Mouse (Mus musculus) spleen, adult 18-20 months (tissue): ENCODE data around the gene Hexb.
"Not testable (repeated sequence)": the region's sequence is repeated elsewhere in the genome, so short reads cannot be mapped to it uniquely, and the experiment has no call there.

ENCODE experiments used
- DNase-seq, 2 experiments: peaks; one replicate each; pipeline ENCODE4 v3.0.0; 2022; ENCODE audit warnings: mixed read lengths in 2 of 2

Gene Hexb

GRCm38 (mm10) chr13:97178943-97179342, 19.2 kb downstream of the Hexb start:
- no peak for DNase-seq

- no peak for DNase-seq
Measured at GRCm38 (mm10) chr13:97176731-97177130, 21.4 kb downstream of the Hexb start.

- no peak for DNase-seq
Measured at GRCm38 (mm10) chr13:97175520-97176264, 22.5 kb downstream of the Hexb start.

- DNase-seq = peak in 1 of 2 experiments; percentile 39
Measured at GRCm38 (mm10) chr13:97145834-97146233, 52.3 kb downstream of the Hexb start.

GRCm38 (mm10) chr13:97142321-97142720, 55.8 kb downstream of the Hexb start:
- no peak for DNase-seq

GRCm38 (mm10) chr13:97138404-97138931, 59.7 kb downstream of the Hexb start:
- not testable (repeated sequence) for DNase-seq

GRCm38 (mm10) chr13:97137466-97138400, 60.4 kb downstream of the Hexb start, which contains the start of the genes Gfm2 and Nsa2:
TSS of gene Gfm2 (plus strand) at chr13:97137937.
TSS of gene Nsa2 (minus strand) at chr13:97137937.
- DNase-seq = peak; percentile 71 to 82

GRCm38 (mm10) chr13:97130413-97130812, 67.7 kb downstream of the Hexb start:
- DNase-seq = not testable (repeated sequence)

GRCm38 (mm10) chr13:97129654-97130053, 68.5 kb downstream of the Hexb start:
- DNase-seq = not testable (repeated sequence)
